ENCODE assay signal across 8 mouse cellular contexts in the genomic region with DNA sequence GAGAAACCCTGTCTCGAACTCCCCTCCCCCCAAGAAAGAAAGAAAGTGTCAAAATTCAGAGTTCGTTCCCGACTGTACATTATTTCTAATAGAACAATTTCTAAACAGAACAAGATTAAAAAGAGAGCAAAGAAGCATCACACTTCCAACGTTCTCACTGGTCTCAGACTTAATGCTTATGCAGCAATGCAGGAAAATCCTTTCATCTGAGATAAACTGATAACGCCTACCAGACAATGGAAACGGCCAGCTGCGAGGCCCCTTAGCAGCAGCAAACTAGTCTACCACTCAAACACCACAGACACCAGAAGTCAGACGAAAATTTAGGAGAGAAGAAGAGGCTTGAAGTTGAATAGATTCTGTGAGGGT. TPM values are rescaled to one million over a fixed set of nuclear protein-coding genes. Genes with fewer than 3 reads are reported as not detected.
DNase-seq lines count a peak whose midpoint lies in the region; ATAC-seq and TF ChIP-seq lines count a peak whose summit lies in the region.

No protein-coding gene starts in this region.

- peaks cover 12% of the 10 kb centered on the region for H3K4me1 ChIP-seq in hindbrain, embryonic 15.5 days (replicated peaks)
- H3K4me1 ChIP-seq in midbrain, embryonic 15.5 days, result peaks cover 4% of the 10 kb centered on the region; the same call in 1 of the 2 replicates

- TF ChIP-seq CTCF in left cerebral cortex, adult 2 months (IDR thresholded peaks at IDR 0.05), result no peak

- intact Hi-C loops in left cerebral cortex, adult 2 months (cut with DNase I), result loop anchor here (1.0 to 5.0 kb wide), 3 partner anchors 177 to 292 kb away; no protein-coding TSS in a partner anchor

- H3K9me3 ChIP-seq in hindbrain, embryonic 15.5 days, result no peaks in the 10 kb centered on the region
- no peaks in the 10 kb centered on the region for H3K9me3 ChIP-seq in midbrain, embryonic 15.5 days

- peak overlapping the region; percentile 98 for H3K4me3 ChIP-seq in left cerebral cortex, adult 2 months
- peak overlapping the region; percentile 75 for H3K4me3 ChIP-seq in hindbrain, embryonic 15.5 days
- H3K4me3 ChIP-seq in midbrain, embryonic 15.5 days, result peak overlapping the region; percentile 91

- ATAC-seq in hindbrain, embryonic 15.5 days (ENCODE audit: low FRiP score, low read depth), result peak; percentile 2; the same call in 1 of the 2 replicates
- ATAC-seq in midbrain, embryonic 15.5 days (replicated peaks), result 0 out of 2 replicates have a peak, but pooled peaks have one; percentile 9

- H3K27ac ChIP-seq in left cerebral cortex, adult 2 months, result peak overlapping the region; percentile 96
- peak overlapping the region; percentile 99 for H3K27ac ChIP-seq in hindbrain, embryonic 15.5 days (replicated peaks)
- peak overlapping the region; percentile 99 for H3K27ac ChIP-seq in midbrain, embryonic 15.5 days

- no peaks in the 10 kb centered on the region for H3K27me3 ChIP-seq in hindbrain, embryonic 15.5 days
- no peaks in the 10 kb centered on the region for H3K27me3 ChIP-seq in midbrain, embryonic 15.5 days (replicated peaks)

- peak overlapping the region; percentile 16; the same call in 1 of the 2 replicates for H3K9ac ChIP-seq in hindbrain, embryonic 15.5 days
- 0 out of 2 replicates have a peak overlapping the region, but pooled peaks have one; percentile 15 for H3K9ac ChIP-seq in midbrain, embryonic 15.5 days

- DNase-seq in left cerebral cortex, adult 2 months (ENCODE audit: extremely low spot score in 1 of 2, low spot score in 2 of 2), result no peak
- no peak for DNase-seq in left cerebral cortex, adult 18-20 months (ENCODE audit: low spot score in 2 of 2)
- DNase-seq in c-Kit-positive CD71-positive TER-119-positive erythroid progenitor cells, embryonic 14.5 days (ENCODE audit: low spot score), result peak; percentile 38
- DNase-seq in ovary, postnatal 10 days (ENCODE audit: low spot score), result no peak
- DNase-seq in adrenal gland, postnatal 25 days, result no peak
- DNase-seq in embryo, embryonic 11 days, result no peak

- H3K4me2 ChIP-seq in hindbrain, embryonic 15.5 days, result peak overlapping the region; percentile 70
- H3K4me2 ChIP-seq in midbrain, embryonic 15.5 days, result peak overlapping the region; percentile 66

- H3K36me3 ChIP-seq in hindbrain, embryonic 15.5 days, result peaks cover 18% of the 10 kb centered on the region
- peaks cover 14% of the 10 kb centered on the region; the same call in 1 of the 2 replicates for H3K36me3 ChIP-seq in midbrain, embryonic 15.5 days (replicated peaks)

- 13% methylated on average over 8 of the region's 8 CpGs for WGBS in hindbrain, embryonic 15.5 days
- WGBS in midbrain, embryonic 15.5 days, result 12% methylated on average over 8 of the region's 8 CpGs

RNA-seq across cellular contexts. Expression of a gene that starts 0.4 kb away (rescaled TPM):
- 10 to 100 TPM; 16.9 to 20.7 TPM for total RNA-seq in left cerebral cortex, adult 2 months (2021)
- total RNA-seq in left cerebral cortex, adult 18-20 months (2021), result 10 to 100 TPM; 16.4 to 16.7 TPM
- polyA plus RNA-seq in hindbrain, embryonic 15.5 days (2015; fragmentation: Nextera tagmentation; extraction: Ambion mirVana), result 37.0 and 37.6 TPM in 2 replicates
- 38.6 and 39.5 TPM in 2 replicates for polyA plus RNA-seq in midbrain, embryonic 15.5 days (2015; fragmentation: Nextera tagmentation; extraction: Ambion mirVana)
- total RNA-seq in adrenal gland, postnatal 25 days (2021), result 36.3 and 42.2 TPM in 2 replicates

RNA-seq across cellular contexts. Expression of a gene that starts 22.0 kb away (rescaled TPM):
- 10 to 100 TPM; 41.1 to 46.3 TPM for total RNA-seq in left cerebral cortex, adult 2 months (2021)
- total RNA-seq in left cerebral cortex, adult 18-20 months (2021), result 10 to 100 TPM; 48.4 to 49.5 TPM
- polyA plus RNA-seq in hindbrain, embryonic 15.5 days (2015; fragmentation: Nextera tagmentation; extraction: Ambion mirVana), result 372 and 431 TPM in 2 replicates
- 289 and 293 TPM in 2 replicates for polyA plus RNA-seq in midbrain, embryonic 15.5 days (2015; fragmentation: Nextera tagmentation; extraction: Ambion mirVana)
- 261 and 291 TPM in 2 replicates for total RNA-seq in adrenal gland, postnatal 25 days (2021)

RNA-seq across cellular contexts. Expression of a gene that starts 22.1 kb away (rescaled TPM):
- 1 to 10 TPM; 3.2 to 3.7 TPM for total RNA-seq in left cerebral cortex, adult 2 months (2021)
- 1 to 10 TPM; 2.5 to 3.4 TPM for total RNA-seq in left cerebral cortex, adult 18-20 months (2021)
- polyA plus RNA-seq in hindbrain, embryonic 15.5 days (2015; fragmentation: Nextera tagmentation; extraction: Ambion mirVana), result 5.4 and 5.6 TPM in 2 replicates
- polyA plus RNA-seq in midbrain, embryonic 15.5 days (2015; fragmentation: Nextera tagmentation; extraction: Ambion mirVana), result 4.2 and 5.5 TPM in 2 replicates
- total RNA-seq in adrenal gland, postnatal 25 days (2021), result 3.9 and 6.2 TPM in 2 replicates

RNA-seq across cellular contexts. Expression of a gene that starts 48.6 kb away (rescaled TPM):
- under 1 TPM; 0.27 to 0.37 TPM for total RNA-seq in left cerebral cortex, adult 2 months (2021)
- total RNA-seq in left cerebral cortex, adult 18-20 months (2021), result under 1 TPM in 1 of 2 experiments, not detected in 1; 0.37 TPM
- 0.14 and 0.18 TPM in 2 replicates for polyA plus RNA-seq in hindbrain, embryonic 15.5 days (2015; fragmentation: Nextera tagmentation; extraction: Ambion mirVana)
- polyA plus RNA-seq in midbrain, embryonic 15.5 days (2015; fragmentation: Nextera tagmentation; extraction: Ambion mirVana), result 0.09 TPM in 1 of 2 replicates, not detected in the other
- total RNA-seq in adrenal gland, postnatal 25 days (2021), result 13.0 TPM in 1 of 2 replicates, not detected in the other
